Mouse (Mus musculus): Measurements from ENCODE around the gene Ppp2r5e. TPM values are rescaled to one million over a fixed set of nuclear protein-coding genes. Genes with fewer than 3 reads are reported as not detected.
"Not testable (repeated sequence)": the region's sequence is repeated elsewhere in the genome, so short reads cannot be mapped to it uniquely, and the experiment has no call there.

Gene Ppp2r5e
- total RNA-seq, 2 experiments from 2014 or later: 50.2 to 50.8 TPM

GRCm38 (mm10) chr12:75492148-75492547 lies 103.9 kb downstream of the Ppp2r5e start:
- not testable (repeated sequence) for DNase-seq

GRCm38 (mm10) chr12:75487500-75487899 lies 108.5 kb downstream of the Ppp2r5e start:
- no peak for DNase-seq

DNA sequence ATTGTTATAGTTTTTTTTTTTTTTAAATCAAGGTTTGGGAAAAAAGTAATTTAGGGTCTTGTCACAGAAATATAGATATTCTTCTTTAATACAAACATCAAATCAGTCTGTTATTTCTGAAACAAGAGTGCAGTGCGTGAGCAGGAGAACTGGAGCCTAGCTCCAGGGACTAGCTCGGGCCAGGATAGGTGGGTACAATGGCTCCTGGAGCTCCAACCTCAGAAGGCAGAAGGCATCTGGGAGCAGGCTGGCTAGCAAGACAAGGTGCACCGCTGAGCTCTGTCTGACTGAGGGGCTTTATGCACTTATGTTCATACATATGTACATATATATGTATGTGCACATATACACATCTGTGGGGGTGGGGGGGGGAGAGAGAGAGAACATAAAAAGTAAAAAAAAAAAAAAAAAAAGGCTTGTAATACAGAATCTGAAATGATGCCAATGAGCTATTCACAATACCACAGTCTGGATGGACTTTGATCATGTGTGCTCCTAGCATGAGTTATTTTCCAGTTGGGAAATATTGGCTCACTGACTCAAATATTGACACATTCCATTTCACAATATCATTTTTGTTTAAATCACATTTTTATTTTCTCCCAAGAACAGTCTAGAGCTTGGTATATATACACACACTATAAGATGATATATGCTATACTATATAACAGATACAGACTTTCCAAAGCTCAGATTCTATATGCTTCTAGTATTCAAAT lies 109.3 kb downstream of the Ppp2r5e start:
- DNase-seq: no peak

- DNase-seq: no peak
These were observed 113.3 kb downstream of the Ppp2r5e start for GRCm38 (mm10) chr12:75482781-75483180.

- DNase-seq: no peak
These were observed 114.0 kb downstream of the Ppp2r5e start for GRCm38 (mm10) chr12:75482015-75482414.

GRCm38 (mm10) chr12:75480031-75480430 lies 116.0 kb downstream of the Ppp2r5e start:
- no peak for DNase-seq

- no peak for DNase-seq
These were observed 116.6 kb downstream of the Ppp2r5e start for GRCm38 (mm10) chr12:75479375-75479898.

- no peak for DNase-seq
These were observed 117.4 kb downstream of the Ppp2r5e start for GRCm38 (mm10) chr12:75478596-75478995.

DNA sequence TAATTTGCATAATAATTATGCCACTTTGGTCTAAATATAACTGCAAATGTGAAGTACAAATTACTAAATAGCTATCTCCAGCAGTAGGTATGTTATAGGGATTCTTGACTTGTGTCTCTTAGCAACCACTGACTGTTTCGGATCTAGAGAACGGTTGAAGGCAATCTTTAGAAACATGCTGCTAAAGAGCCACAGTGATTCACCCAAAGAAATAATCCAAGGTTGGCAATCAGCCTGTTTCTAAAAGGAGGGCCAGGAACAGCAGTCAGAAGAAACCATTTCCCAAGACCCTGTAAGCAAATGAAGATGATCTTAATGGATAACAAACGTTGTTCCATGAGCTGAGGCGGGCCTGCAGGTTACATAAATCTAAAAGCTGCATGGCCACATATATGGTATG lies 117.9 kb downstream of the Ppp2r5e start:
- no peak for DNase-seq

- no peak for DNase-seq
These were observed 123.0 kb downstream of the Ppp2r5e start for GRCm38 (mm10) chr12:75473021-75473420.

- no peak for DNase-seq
These were observed 123.9 kb downstream of the Ppp2r5e start for GRCm38 (mm10) chr12:75472107-75472506.

DNA sequence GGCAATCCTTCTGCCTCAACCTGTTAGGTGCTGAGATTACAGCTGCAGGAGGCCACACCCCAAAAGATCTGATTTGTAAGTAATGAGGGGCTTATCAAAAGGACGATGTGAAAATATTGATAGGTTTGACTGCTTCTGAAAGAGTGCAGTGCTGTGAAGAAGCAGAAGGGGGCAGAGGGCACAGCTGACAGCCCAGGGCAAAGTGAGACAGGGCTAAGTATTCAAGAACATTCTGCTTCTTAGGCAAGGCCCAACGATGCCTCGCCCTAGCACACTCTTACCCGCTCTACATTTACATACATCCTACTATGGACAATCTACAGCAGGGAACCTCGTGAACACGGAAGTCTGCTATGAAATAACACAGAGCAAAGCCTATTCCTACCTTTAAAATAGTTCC lies 128.2 kb downstream of the Ppp2r5e start:
- DNase-seq: no peak

DNA sequence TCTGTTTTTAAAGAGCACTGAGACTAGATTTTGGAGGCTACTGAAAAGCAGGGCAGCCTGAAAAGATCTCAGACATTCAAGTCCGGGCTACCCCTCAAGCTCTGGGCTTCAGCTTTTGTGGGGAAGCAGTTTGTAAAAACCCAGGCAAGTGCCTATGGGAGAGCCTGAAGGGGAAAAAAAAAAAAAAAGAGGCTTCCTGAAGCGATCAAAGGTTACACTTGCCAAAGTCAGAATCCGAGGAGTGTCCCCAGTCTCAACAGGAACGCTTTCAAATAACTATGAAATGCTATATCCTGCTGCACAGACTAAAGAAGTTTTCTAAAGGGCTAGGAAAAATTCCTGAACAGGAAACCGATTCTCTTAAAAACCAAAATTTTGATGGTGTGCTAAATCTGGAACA lies 128.9 kb downstream of the Ppp2r5e start:
- DNase-seq: no peak

- no peak for DNase-seq
These were observed 129.8 kb downstream of the Ppp2r5e start for GRCm38 (mm10) chr12:75466206-75466605.

- peak; percentile 48 to 49 for DNase-seq
These were observed 131.9 kb downstream of the Ppp2r5e start for GRCm38 (mm10) chr12:75464016-75464769.

GRCm38 (mm10) chr12:75460561-75460960 lies 135.5 kb downstream of the Ppp2r5e start:
- DNase-seq: no peak

DNA sequence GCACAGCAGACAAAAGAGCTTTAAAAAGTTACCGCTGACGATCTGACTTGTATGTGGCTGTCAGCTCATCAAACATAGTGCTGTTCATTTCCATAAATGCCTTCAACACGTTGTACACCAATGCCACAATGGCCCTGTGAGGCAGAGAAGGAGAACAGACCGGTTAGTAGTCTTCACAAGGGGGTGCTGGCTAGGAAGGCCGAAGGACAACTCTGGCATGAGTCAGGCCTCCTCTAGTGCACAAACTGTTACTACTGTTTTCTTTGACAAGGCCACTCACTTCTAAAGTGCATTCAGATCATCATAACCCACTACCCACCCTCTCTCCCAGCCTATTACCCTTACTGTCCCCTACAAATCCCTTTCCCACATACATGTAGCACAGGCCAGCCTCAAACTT lies 136.4 kb downstream of the Ppp2r5e start:
- peak; percentile 49 to 68 for DNase-seq

DNA sequence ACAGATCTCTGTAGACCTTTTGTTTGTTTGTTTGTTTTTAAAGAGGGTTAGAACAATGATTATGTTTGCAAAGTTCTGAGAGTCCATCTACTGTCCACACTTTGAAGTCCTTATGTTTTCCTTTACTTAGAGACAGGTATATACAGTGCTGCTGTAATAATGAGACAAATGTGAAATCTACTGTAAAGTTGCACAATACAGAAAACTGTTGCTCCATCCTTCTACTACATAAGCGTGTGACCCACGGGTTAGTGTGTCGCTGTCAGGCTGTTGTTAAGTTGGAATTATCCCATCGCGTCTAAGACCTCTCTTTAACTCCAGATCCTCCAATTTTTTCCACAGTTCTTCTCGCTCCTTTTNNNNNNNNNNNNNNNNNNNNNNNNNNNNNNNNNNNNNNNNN lies 142.6 kb downstream of the Ppp2r5e start:
- no peak for DNase-seq

GRCm38 (mm10) chr12:75453027-75453426 lies 143.0 kb downstream of the Ppp2r5e start:
- peak; percentile 25 to 50 for DNase-seq

DNA sequence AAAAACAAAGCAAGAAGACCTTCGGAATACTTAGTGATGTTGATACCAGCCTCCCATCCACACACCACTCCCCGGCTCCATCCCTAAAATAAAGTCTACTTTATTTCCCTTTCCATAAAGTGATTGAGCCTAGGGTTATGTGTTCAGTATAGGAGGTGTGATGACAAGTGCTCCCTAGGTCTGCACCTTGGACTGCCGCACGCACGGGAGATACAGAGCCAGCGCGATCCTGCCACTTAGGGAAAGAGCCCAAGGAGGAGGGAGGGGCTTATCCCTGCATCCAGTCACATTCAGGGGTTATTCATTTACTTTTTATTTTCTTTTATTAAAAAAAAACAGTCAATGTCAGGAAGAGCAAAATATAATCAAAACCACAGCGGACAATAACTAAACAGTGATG lies 145.5 kb downstream of the Ppp2r5e start:
- no peak for DNase-seq

DNA sequence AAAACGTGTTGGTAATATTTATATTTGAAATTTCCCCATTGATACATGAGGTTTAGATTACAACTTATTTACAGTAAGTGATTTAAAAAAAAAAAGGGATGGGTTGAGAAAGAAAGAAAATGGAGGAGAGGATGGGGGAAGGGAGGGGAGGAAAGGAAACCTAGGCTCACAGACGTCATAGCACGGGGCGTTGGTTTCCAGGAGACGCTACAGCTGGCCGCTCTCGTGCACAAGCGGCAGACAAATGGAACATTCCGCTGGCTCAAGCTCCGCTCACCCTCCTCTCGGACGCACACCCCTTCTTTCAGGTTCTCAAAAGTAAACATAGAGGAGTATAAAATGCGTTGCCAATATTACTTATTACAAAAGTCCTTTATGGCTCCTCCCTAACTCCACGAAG lies 146.0 kb downstream of the Ppp2r5e start:
- DNase-seq: no peak

DNA sequence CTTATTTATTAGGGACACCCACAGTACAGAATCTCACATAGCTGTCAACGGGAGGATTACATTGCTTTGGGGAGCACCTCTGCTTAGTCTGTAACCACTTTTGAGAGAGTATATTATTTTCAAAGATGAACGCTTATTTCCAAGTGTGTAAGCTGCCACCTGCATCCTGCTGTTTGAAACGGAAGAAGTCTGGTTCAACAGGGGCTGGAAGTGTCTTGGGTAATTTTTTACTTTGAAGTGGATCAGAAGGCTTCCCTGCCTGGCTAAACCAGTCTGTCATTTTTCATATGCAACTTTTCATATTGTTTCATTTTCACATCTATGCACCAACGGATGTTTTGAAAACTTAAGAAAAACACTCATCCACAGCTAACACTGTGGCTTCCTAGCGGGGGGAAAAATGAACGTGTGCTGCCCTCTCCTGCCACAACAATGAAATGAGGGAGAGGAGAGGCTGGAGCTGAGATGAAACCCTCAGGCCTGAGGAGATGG lies 146.5 kb downstream of the Ppp2r5e start:
- no peak for DNase-seq

DNA sequence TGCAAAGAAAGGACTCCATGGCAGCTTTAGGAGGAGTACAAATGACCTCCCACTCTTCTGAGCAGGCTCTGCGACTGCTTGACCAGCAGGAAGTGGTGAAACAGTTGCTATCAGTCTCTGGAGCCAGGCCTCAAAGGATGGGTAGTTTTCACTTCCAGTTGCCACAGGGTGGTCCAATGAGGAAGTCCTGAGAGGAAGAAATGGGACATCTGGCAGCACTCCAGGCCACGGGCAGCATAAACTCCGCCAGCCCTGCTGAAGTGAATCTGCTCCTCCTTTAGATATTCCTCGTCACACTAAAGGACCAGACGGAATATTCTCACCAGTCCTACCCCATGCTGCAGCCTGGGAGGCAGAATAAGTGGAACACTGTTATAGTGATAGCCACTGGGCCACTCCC lies 147.1 kb downstream of the Ppp2r5e start:
- peak; percentile 31 to 48 for DNase-seq

Measured in adrenal gland, postnatal 36 days (tissue).